Mouse (Mus musculus): ENCODE measurements around the gene Sec22a. TPM values are rescaled to one million over a fixed set of nuclear protein-coding genes. Genes with fewer than 3 reads are reported as not detected.

Sec22a gene
- polyA plus RNA-seq, 1 experiment, result 1.00 TPM

GRCm38 (mm10) chr16:35385654-35386053 lies 21.9 kb upstream of the Sec22a start:
- Histone ChIP-seq H3K4me3 (replicated peaks; ENCODE audit: control insufficient read depth, low read depth, low read length) (no peak overlapping the region), H3K27ac (ENCODE audit: control insufficient read depth, insufficient read depth, low read depth, low read length, poor library complexity) (no peak overlapping the region), H3K4me1 (ENCODE audit: control insufficient read depth, insufficient read depth, low read length) (no peaks in the 10 kb centered on the region)
- TF ChIP-seq CTCF (IDR thresholded peaks at IDR 0.05; ENCODE audit: control insufficient read depth, insufficient read depth, low read length), result no peak
- no peak for TF ChIP-seq POLR2A (IDR thresholded peaks at IDR 0.05; ENCODE audit: borderline replicate concordance, control insufficient read depth, low read depth, low read length)
- 76% methylated on average over 3 of the region's 3 CpGs for WGBS

- WGBS, result 63% methylated on average over 9 of the region's 9 CpGs
- no peak overlapping the region for H3K4me3 ChIP-seq (replicated peaks; ENCODE audit: control insufficient read depth, low read depth, low read length)
Observed at GRCm38 (mm10) chr16:35380048-35380447, 16.3 kb upstream of the Sec22a start.

DNA sequence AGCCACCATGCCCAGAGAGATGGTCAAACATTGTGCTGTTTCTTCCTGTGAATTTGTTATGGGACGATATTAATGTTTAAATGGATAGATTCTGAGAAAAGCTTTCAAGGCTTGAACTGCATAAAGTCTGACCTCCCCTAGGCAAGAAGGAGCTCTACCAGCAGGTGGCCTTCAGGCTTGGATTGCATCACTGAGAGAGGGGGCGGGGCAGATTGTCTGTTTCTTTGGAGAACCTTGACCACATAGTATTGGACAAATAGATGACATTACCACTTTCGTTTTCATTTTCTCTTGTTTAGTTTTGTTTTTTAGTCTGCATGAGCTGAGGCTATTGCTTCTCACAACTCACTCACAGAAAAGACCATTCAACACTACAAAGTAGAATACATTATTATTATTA lies 15.6 kb upstream of the Sec22a start:
- Histone ChIP-seq H3K4me1 (ENCODE audit: control insufficient read depth, insufficient read depth, low read length) (no peaks in the 10 kb centered on the region), H3K27ac (ENCODE audit: control insufficient read depth, insufficient read depth, low read depth, low read length, poor library complexity) (no peak overlapping the region), H3K4me3 (replicated peaks; ENCODE audit: control insufficient read depth, low read depth, low read length) (no peak overlapping the region)
- 58% methylated on average over 3 of the region's 3 CpGs for WGBS
- TF ChIP-seq CTCF (IDR thresholded peaks at IDR 0.05; ENCODE audit: control insufficient read depth, insufficient read depth, low read length) (no peak), POLR2A (IDR thresholded peaks at IDR 0.05; ENCODE audit: borderline replicate concordance, control insufficient read depth, low read depth, low read length) (no peak)

More at GRCm38 (mm10) chr16:35380048-35380447, 16.3 kb upstream of the Sec22a start:
- Histone ChIP-seq H3K4me1 (ENCODE audit: control insufficient read depth, insufficient read depth, low read length) (no peaks in the 10 kb centered on the region), H3K27ac (ENCODE audit: control insufficient read depth, insufficient read depth, low read depth, low read length, poor library complexity) (no peak overlapping the region)
- TF ChIP-seq POLR2A (IDR thresholded peaks at IDR 0.05; ENCODE audit: borderline replicate concordance, control insufficient read depth, low read depth, low read length), result no peak
- TF ChIP-seq CTCF (IDR thresholded peaks at IDR 0.05; ENCODE audit: control insufficient read depth, insufficient read depth, low read length), result no peak

GRCm38 (mm10) chr16:35364063-35364428 lies 328 bp upstream of the Sec22a start:
- no peaks in the 10 kb centered on the region; the same call in 1 of the 2 replicates for H3K4me1 ChIP-seq (ENCODE audit: control insufficient read depth, insufficient read depth, low read length)
- H3K27ac ChIP-seq (ENCODE audit: control insufficient read depth, insufficient read depth, low read depth, low read length, poor library complexity), result no peak overlapping the region
- TF ChIP-seq POLR2A (IDR thresholded peaks at IDR 0.05; ENCODE audit: borderline replicate concordance, control insufficient read depth, low read depth, low read length) (no peak), CTCF (IDR thresholded peaks at IDR 0.05; ENCODE audit: control insufficient read depth, insufficient read depth, low read length) (no peak)
- H3K4me3 ChIP-seq (replicated peaks; ENCODE audit: control insufficient read depth, low read depth, low read length), result peak overlapping the region; percentile 65
- 0% methylated on average over 7 of the region's 7 CpGs for WGBS

- 86% methylated on average over 2 of the region's 2 CpGs for WGBS
- Histone ChIP-seq H3K4me3 (replicated peaks; ENCODE audit: control insufficient read depth, low read depth, low read length) (no peak overlapping the region), H3K27ac (ENCODE audit: control insufficient read depth, insufficient read depth, low read depth, low read length, poor library complexity) (no peak overlapping the region), H3K4me1 (ENCODE audit: control insufficient read depth, insufficient read depth, low read length) (no peaks in the 10 kb centered on the region; the same call in 1 of the 2 replicates)
- TF ChIP-seq POLR2A (IDR thresholded peaks at IDR 0.05; ENCODE audit: borderline replicate concordance, control insufficient read depth, low read depth, low read length) (no peak), CTCF (IDR thresholded peaks at IDR 0.05; ENCODE audit: control insufficient read depth, insufficient read depth, low read length) (no peak)
Observed at GRCm38 (mm10) chr16:35362221-35362620, 1.5 kb downstream of the Sec22a start.

- WGBS, result 36% methylated on average over 6 of the region's 6 CpGs
- H3K4me1 ChIP-seq (ENCODE audit: control insufficient read depth, insufficient read depth, low read length), result no peaks in the 10 kb centered on the region; the same call in 1 of the 2 replicates
- H3K4me3 ChIP-seq (replicated peaks; ENCODE audit: control insufficient read depth, low read depth, low read length), result no peak overlapping the region
- H3K27ac ChIP-seq (ENCODE audit: control insufficient read depth, insufficient read depth, low read depth, low read length, poor library complexity), result no peak overlapping the region
- peak; percentile 85 for TF ChIP-seq CTCF (IDR thresholded peaks at IDR 0.05; ENCODE audit: control insufficient read depth, insufficient read depth, low read length)
- TF ChIP-seq POLR2A (IDR thresholded peaks at IDR 0.05; ENCODE audit: borderline replicate concordance, control insufficient read depth, low read depth, low read length), result no peak
Observed at GRCm38 (mm10) chr16:35360593-35360992, 3.1 kb downstream of the Sec22a start.

DNA sequence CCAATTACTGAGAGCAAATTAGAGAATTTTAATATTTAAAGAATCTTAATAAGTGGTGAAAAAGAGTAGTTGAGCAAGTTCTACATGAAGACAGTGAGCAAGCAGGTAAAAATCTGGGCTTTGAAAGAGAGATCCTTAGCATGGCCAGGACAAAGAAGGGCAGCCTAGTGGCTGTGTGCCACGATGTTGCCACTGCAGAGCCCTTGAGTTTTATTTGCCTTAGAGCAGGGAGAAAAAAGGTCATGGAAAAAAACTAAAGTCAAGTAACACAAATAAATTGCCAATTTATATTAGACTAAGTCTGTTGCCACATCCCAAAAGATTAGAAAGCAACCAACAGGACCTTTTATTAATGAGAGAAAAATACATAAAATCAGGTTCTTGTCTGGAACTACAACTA lies 6.3 kb downstream of the Sec22a start:
- H3K4me3 ChIP-seq (replicated peaks; ENCODE audit: control insufficient read depth, low read depth, low read length), result no peak overlapping the region
- H3K4me1 ChIP-seq (ENCODE audit: control insufficient read depth, insufficient read depth, low read length), result no peaks in the 10 kb centered on the region; the same call in 1 of the 2 replicates
- WGBS, result 72% methylated on average over 1 of the region's 1 CpGs
- H3K27ac ChIP-seq (ENCODE audit: control insufficient read depth, insufficient read depth, low read depth, low read length, poor library complexity), result no peak overlapping the region
- TF ChIP-seq POLR2A (IDR thresholded peaks at IDR 0.05; ENCODE audit: borderline replicate concordance, control insufficient read depth, low read depth, low read length) (no peak), CTCF (IDR thresholded peaks at IDR 0.05; ENCODE audit: control insufficient read depth, insufficient read depth, low read length) (no peak)

- Histone ChIP-seq H3K4me1 (ENCODE audit: control insufficient read depth, insufficient read depth, low read length) (no peaks in the 10 kb centered on the region), H3K4me3 (replicated peaks; ENCODE audit: control insufficient read depth, low read depth, low read length) (no peak overlapping the region), H3K27ac (ENCODE audit: control insufficient read depth, insufficient read depth, low read depth, low read length, poor library complexity) (no peak overlapping the region)
- 82% methylated on average over 1 of the region's 1 CpGs for WGBS
- TF ChIP-seq POLR2A (IDR thresholded peaks at IDR 0.05; ENCODE audit: borderline replicate concordance, control insufficient read depth, low read depth, low read length) (no peak), CTCF (IDR thresholded peaks at IDR 0.05; ENCODE audit: control insufficient read depth, insufficient read depth, low read length) (no peak)
Observed at GRCm38 (mm10) chr16:35330451-35330850, 33.3 kb downstream of the Sec22a start.

- Histone ChIP-seq H3K27ac (ENCODE audit: control insufficient read depth, insufficient read depth, low read depth, low read length, poor library complexity) (no peak overlapping the region), H3K4me3 (replicated peaks; ENCODE audit: control insufficient read depth, low read depth, low read length) (no peak overlapping the region), H3K4me1 (ENCODE audit: control insufficient read depth, insufficient read depth, low read length) (no peaks in the 10 kb centered on the region)
- 89% methylated on average over 2 of the region's 2 CpGs for WGBS
- TF ChIP-seq POLR2A (IDR thresholded peaks at IDR 0.05; ENCODE audit: borderline replicate concordance, control insufficient read depth, low read depth, low read length), result no peak
- TF ChIP-seq CTCF (IDR thresholded peaks at IDR 0.05; ENCODE audit: control insufficient read depth, insufficient read depth, low read length), result no peak
Observed at GRCm38 (mm10) chr16:35319773-35320172, 43.9 kb downstream of the Sec22a start.

Data from bone marrow, adult 2 months (tissue).